Mouse (Mus musculus) erythroblast, embryonic 14.5 days (primary cell): ENCODE data around the gene Larp7.

Source experiments
- GATA1 ChIP-seq: IDR thresholded peaks from 2 replicates; pipeline ENCODE4 v1.6.1; 2012; ENCODE audit warnings: low read length, inconsistent platforms, mixed read lengths
- TAL1 ChIP-seq: IDR thresholded peaks from 3 replicates; pipeline ENCODE4 v1.6.1; 2012; ENCODE audit warnings: low read length, inconsistent platforms, mixed read lengths

DNA sequence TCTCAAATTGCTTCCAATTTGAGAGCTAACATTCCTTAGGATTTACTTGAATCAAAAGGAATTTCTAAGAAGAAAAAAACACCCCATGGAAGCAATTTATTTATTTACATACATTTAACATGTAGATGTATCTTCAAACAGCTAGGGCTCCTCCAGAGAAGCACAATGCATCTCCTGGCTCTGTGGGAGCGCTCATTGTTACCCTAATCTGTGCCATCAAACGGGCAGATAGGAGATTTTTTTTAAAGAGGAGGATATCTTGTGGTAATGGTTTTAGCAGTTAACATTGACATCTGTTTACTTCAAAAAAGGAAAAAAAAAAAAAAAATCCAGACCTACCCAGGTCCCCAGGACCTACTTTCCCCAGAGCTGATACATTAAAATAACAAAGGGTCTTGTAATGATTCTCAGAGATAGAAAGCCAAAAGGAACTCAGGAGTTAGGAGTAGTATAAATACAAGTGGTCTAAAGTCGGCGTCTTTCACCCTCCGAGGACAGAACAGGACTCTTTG is 8.5 kb downstream of the Larp7 start:
- no peak for TF ChIP-seq TAL1
- no peak for TF ChIP-seq GATA1
